ENCODE assay signal across 24 mouse cellular contexts in genomic region chr5:108021346-108021745, GRCm38 (mm10).
"Had no signal": no experiment of that assay in that cellular context is flagged by ENCODE, and none has a peak within 500 bp of the region (broad histone marks: within the 10 kb centered on the region; RNA-seq: fewer than 3 reads in every experiment).

No protein-coding gene starts in this region.

- H3K36me3 ChIP-seq: heart, embryonic 10.5 days; heart, embryonic 12.5 days; hindbrain, embryonic 13.5 days; hindbrain, embryonic 15.5 days; limb, embryonic 13.5 days; limb, embryonic 15.5 days; liver, embryonic 12.5 days had no signal

- DNase-seq: gastrocnemius, adult 2 months; gastrocnemius, postnatal 10 days; gastrocnemius, postnatal 25 days; heart, adult 18-20 months; heart, postnatal 10 days; heart, postnatal 36 days; kidney, adult 11 months; kidney, adult 2 months; kidney, adult 9 months; kidney, postnatal 10 days; kidney, postnatal 36 days; layer of hippocampus, adult 9-11 months; layer of hippocampus, postnatal 36 days; left cerebral cortex, postnatal 4 days had no signal

- H3K27me3 ChIP-seq: heart, embryonic 12.5 days; hindbrain, embryonic 13.5 days; hindbrain, embryonic 15.5 days; limb, embryonic 13.5 days; limb, embryonic 15.5 days; liver, embryonic 12.5 days had no signal

- H3K4me3 ChIP-seq: gastrocnemius, adult 2 months; heart, embryonic 10.5 days; heart, embryonic 12.5 days; hindbrain, embryonic 13.5 days; hindbrain, embryonic 15.5 days; limb, embryonic 13.5 days; limb, embryonic 15.5 days; liver, embryonic 12.5 days had no signal

- H3K27ac ChIP-seq: gastrocnemius, adult 2 months; heart, embryonic 10.5 days; hindbrain, embryonic 13.5 days; hindbrain, embryonic 15.5 days; hindbrain, postnatal 0 days; limb, embryonic 13.5 days; limb, embryonic 15.5 days; liver, embryonic 12.5 days; liver, embryonic 14.5 days had no signal

- H3K4me1 ChIP-seq: heart, embryonic 10.5 days; heart, embryonic 12.5 days; hindbrain, embryonic 13.5 days; hindbrain, embryonic 15.5 days; limb, embryonic 13.5 days; limb, embryonic 15.5 days; liver, embryonic 12.5 days had no signal

- H3K4me2 ChIP-seq: heart, embryonic 12.5 days; hindbrain, embryonic 13.5 days; hindbrain, embryonic 15.5 days; limb, embryonic 13.5 days; limb, embryonic 15.5 days; liver, embryonic 12.5 days had no signal

- H3K9ac ChIP-seq: heart, embryonic 12.5 days; hindbrain, embryonic 13.5 days; hindbrain, embryonic 15.5 days; limb, embryonic 13.5 days; limb, embryonic 15.5 days; liver, embryonic 12.5 days; liver, embryonic 14.5 days had no signal

- ATAC-seq: hindbrain, postnatal 0 days; intestine, embryonic 16.5 days; liver, embryonic 12.5 days had no signal

- H3K9me3 ChIP-seq: heart, embryonic 10.5 days; heart, embryonic 12.5 days; hindbrain, embryonic 13.5 days; hindbrain, embryonic 15.5 days; limb, embryonic 13.5 days; limb, embryonic 15.5 days; liver, embryonic 12.5 days had no signal
